Mouse (Mus musculus): ENCODE data around the gene Hsd3b2.
"Not testable (repeated sequence)": the region's sequence is repeated elsewhere in the genome, so short reads cannot be mapped to it uniquely, and the experiment has no call there.

Hsd3b2 gene

DNA sequence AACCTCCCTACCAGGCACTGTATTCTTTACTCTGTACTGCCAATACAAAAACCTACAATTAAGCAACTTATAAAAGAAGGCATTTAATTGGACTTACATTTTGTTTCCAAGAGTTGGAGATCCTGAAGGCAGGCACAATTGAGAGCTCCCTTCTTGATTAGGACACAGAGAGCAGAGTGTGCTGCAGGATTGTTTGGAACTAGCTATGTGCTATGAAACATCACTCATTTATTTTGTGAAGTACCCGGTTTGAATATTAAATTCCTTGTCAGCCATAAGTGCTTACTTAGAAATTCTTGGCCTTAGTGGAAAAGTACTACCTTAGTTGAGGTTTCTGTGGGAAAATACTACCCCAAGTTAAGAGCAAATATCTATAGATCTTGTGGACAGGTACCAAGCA lies at the start of gene Hsd3b2:
Gene Hsd3b2 (minus strand): TSS at position 168 of the 400 bp plus-strand sequence.
- no peak for DNase-seq (ENCODE audit: low read depth, low spot score)

DNA sequence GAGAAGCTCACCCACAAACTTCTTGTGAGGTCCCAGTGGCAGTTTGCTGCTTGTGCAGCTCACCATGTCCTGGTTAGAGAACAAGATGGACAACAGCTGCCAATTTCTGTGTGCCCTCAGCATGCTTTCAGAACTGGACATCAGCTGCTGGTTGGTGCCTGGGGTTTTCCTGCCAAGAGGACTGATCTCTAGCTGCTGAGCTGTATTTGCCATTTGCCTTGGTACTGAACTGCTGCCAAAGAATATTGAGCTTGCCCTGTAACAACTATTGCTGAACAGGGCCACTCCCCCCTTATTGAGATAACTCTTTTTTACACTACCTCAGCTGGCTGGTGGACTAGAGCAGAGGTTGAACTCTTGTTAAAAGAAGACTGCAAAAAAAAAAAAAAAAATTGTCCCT lies 39.8 kb upstream of the Hsd3b2 start:
- no peak for DNase-seq (ENCODE audit: low read depth, low spot score)

DNA sequence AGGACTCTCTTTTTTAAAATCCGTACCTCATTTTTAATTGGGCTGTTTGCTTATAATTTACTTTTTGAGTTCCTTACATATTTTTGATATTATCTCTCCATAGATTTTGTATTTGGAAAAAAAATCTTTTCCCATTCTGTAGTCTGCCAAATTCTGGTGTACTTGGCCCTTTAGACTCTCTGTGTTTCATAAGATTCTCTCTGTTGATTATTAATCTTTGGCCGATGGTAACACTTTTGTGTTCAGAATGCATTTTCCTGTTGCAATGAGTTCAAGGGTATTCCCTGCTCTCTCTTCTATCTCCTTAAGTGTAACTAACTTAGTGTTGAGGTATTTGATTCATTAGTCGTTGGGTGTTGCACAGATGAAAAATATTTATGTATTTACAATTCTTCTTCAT lies 32.5 kb upstream of the Hsd3b2 start:
- DNase-seq (ENCODE audit: low read depth, low spot score) = no peak

DNA sequence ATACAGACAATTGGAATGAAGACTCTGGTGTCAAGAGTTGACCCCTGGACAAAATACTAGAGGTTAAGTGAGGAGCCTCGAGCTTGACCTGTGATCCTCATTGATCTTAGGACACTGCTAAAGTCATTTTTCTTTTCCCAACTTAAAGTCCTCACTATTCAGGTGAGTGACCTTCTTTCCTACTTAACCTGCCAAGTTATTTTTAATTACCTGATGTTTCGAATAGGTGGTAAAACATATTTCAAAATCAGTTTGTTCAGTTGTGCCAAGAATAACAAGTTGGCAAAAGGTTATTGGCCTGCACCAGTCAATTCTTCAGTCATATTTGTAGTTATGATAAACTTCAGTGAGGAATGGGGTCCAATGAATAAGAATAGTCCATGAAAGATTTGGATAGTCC lies 27.8 kb upstream of the Hsd3b2 start:
- DNase-seq (ENCODE audit: low read depth, low spot score) = no peak

DNA sequence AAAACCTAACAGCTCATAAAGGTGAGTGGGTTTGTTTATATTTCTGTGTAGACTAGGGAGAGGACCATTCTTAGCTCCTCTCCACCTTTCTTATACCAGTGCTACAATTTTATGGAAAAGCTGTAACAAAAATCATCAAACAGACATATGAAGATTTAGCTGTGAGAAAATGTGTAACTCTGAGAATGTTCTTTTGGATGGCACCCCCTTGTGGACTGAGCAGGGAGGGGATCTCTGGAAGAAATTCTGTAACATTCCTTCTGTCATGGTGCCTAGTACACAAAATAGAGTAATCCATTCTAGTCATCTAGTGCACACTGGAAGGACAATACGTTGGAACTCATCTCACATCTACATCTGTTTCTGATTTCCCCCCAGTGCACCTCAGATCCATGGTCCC lies 16.7 kb upstream of the Hsd3b2 start:
- DNase-seq (ENCODE audit: low read depth, low spot score) = not testable (repeated sequence)

DNA sequence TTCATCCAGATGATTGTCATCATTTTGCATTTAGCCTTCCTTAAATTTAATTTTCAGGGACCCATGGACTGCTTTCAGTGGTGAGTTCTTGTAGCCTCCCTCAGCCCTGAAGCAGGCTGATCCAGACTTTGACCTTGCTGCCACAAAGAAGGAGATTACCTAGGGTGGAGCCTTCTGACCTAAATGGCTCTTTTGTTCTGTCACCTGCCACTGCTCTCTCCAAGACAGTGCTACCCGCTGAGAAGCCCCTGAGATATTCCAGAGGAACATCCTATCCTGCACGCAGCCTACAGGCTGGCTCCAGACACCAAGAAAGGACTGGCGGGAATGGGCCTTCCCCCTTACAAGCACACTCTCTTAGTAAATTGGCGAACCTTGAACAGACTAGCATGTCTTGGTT lies 10.0 kb upstream of the Hsd3b2 start:
- no peak for DNase-seq (ENCODE audit: low read depth, low spot score)

DNA sequence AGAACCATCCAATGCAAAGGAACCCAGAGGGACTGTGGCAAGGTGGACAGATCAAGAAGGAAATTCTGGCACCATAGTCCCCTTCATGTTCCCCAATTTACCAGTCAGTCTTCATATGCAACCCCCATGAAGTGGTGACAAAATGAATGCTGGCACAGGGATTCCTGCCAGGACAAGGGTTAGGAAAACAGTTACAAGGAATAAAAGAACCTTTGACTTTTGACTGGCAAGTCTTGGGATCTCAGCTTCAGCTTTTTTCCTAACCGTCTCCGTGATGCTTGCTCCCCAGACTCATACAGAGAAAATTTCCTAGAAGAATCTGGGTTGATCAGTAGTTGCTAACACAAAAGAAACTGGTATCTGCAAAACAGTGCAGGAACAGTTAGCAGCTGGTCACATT lies 9.4 kb upstream of the Hsd3b2 start:
- DNase-seq (ENCODE audit: low read depth, low spot score) = no peak

DNA sequence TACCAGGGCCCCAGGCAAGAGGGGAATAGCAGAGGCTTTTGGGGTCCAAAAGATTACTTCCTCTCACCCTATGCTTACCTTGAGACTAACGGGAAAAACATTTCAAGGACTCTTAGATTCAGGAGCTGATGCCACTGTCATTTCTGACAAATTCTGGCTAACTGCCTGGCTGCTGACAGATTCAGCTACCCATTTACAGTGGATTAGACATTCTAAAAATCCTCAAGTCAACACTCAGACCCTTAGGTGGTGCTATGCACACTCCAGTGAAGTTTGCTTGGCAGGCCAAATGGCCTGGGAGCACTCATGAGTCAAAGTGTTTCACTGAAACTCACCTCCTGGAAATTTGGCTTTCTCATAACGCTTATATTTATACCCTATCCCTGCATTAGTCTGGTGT lies 1.9 kb upstream of the Hsd3b2 start:
- no peak for DNase-seq (ENCODE audit: low read depth, low spot score)

DNA sequence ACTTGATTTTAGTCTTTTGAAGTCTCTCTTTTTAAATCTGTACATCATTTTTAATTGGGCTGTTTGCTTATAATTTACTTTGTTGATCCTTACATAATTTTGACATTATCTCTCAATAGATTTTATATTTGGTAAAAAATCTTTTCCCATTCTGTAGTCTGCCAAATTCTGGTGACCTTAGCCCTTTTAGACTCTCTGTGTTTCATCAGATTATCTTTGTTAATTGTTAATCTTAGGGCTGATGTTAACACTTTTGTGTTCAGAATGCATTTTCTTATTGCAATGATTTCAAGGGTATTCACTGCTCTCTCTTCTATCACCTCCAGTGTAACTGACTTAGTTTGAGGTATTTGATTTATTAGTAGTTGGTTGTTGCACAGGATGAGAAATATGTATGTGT lies 3.6 kb downstream of the Hsd3b2 start:
- DNase-seq (ENCODE audit: low read depth, low spot score) = no peak

DNA sequence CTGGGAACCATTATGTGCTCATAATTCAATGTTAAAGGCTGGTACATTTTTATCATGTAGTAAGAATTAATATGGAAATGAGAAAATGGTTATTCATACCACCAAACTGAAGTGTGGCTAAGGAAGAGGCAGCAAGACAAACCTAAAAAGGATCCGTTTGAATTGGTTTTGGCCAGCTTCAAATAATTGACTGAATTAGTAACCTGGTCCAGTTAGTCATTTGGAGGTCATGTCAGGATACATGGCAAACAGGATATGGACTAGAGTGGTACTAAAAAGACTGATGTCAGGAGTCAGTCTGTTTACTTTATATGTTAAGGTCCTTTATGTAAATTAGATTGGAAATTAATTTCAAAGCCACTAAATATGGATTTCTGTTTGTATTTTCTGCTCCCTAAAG lies 41.9 kb downstream of the Hsd3b2 start:
- DNase-seq (ENCODE audit: low read depth, low spot score) = no peak

DNA sequence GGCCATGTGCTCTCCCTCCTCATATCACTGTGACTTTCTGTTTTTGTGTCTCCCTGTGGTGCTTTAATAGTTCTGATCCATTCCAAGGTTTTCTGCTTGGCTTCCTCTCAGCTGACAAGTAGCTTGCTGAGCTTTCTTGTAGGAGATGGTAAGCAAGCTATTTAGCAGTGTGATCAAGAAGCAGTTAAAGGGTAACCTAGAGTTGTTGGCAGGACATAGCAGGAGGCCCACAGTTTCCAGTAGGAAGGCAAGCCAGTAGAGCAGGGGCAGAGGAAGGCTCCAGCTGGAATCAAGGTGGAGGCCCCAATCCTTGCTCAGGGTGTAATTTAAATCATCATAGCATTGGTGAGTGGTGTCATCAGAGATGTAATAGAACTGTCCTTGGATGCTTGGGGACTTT lies 43.6 kb downstream of the Hsd3b2 start:
- DNase-seq (ENCODE audit: low read depth, low spot score) = no peak
